Mouse (Mus musculus) central nervous system, embryonic 11.5 days (tissue): ENCODE measurements around the gene Pias4. TPM values are rescaled to one million over a fixed set of nuclear protein-coding genes. Genes with fewer than 3 reads are reported as not detected.

Source experiments
- polyA plus RNA-seq: library from polyadenylated mRNA; depleted of rRNA; stranded (reverse); fragments of >200 nt; gene quantifications from 2 replicates; pipeline ENCODE4 v1.2.3, GENCODE M21; 2012; rRNA removed

The Pias4 gene
- polyA plus RNA-seq: 39.5 and 41.3 TPM in 2 replicates

DNA sequence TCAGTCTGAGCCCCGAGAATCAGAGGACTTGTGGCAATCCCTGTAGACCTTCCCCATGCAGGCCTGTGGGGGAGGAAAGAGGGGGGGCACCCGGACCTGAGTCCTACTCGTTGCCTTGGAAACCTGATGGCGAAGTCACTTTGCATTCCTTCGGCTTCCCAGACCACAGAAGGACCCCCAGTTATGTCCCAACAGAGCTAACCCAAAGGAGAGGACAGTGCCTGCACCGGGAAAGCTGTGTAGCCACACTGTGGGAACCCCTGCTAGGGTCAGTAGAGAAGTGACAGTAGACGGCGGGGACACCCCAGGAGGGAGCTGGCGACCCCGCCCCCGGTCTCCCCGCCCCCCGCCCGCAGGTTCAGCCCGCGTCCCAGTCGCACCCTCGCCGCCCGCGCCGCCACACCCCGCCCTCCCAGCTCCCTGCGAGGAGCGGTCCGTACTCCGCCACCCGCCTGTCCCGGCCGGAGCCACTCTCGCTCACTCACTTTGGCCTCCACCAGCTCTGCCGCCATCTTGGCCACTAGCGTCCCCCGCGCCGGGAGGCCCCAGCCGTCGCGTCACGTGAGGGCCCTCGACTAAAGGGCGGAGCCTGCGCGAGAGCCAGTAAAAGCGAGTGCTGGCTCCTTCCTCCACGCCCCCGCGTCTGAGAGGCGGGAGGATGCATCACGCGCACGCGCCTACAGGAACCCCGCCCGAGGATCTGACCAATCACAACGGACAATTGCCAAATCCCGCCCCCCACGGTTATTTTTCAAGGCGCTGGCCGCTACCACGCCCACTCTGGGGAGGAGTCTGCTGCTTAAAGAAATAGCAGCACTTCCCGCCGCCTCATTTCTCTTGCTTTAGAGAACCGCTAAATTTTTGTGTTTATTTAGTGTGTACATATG is at the start of gene Pias4:
Gene Pias4 (minus strand): TSS at position 724 of the 887 bp plus-strand sequence.

DNA sequence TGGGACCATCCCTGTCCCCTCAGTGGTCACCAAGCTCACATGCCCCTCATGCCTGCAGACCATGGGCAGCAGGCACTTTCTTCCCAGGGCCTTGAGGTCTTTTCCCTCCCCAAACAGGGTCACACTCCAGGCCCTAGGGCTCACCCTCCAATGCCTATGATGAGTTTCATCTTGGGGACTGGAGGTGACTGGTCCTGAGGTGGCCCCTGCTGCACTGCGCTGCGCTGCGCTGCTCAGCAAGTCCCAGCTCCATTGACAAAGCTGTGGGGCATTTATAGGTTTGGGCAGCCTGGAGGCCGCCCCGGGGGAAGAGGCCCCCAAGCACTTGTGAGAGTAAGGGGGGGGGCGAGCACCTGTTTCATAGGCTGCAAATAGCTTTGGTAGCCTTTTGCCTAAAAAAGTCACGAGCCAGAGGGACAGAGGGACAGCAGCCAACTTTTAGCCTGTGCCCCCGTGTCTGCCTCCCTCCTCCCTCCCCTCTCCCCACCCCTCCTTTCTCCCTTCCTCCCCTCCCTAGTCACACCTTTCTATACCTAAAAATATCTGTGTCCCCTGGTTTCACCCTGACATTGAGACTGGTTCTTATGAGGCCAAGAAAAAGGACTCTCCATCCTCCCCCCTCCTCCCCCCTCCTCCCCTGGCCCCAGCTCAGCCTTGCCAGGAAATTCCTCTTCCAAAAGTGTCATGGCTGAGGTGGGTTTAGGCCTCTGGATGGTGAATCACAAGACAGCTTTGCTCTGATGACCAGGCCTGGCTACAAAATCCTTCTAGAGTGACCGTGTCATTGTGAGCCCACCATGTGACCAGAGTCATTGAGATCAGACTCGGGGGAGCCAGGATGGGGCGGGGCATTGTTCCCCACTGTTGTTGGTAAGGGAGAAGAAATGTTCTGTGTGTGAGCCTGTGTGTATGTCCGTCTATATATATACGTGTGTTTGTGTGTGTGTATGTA is 34.4 kb upstream of the Pias4 start, which contains the start of gene Nmrk2:
Gene Nmrk2 (minus strand): TSS at position 245 of the 952 bp plus-strand sequence.

DNA sequence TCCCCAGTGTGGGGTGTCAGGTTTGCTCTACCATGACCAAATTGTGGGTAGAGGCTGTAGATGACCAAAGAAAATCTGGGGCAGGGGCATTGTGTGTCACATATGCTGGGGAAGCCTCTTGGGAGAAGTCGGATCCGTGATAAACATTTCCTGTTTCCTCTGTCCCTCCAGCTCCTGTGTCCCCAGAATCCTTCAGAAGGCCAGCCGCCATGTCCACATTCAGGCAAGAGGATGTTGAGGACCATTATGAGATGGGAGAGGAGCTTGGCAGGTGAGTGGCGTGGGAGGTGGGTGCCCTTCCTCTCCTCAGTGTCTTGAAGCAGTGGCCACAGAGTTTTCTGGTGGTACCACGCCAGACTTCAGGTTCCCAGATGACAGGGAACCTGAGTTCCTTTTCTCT is 16.1 kb upstream of the Pias4 start, which contains the start of gene 4930442H23Rik:
Gene 4930442H23Rik (minus strand): TSS at position 45 of the 400 bp plus-strand sequence.

DNA sequence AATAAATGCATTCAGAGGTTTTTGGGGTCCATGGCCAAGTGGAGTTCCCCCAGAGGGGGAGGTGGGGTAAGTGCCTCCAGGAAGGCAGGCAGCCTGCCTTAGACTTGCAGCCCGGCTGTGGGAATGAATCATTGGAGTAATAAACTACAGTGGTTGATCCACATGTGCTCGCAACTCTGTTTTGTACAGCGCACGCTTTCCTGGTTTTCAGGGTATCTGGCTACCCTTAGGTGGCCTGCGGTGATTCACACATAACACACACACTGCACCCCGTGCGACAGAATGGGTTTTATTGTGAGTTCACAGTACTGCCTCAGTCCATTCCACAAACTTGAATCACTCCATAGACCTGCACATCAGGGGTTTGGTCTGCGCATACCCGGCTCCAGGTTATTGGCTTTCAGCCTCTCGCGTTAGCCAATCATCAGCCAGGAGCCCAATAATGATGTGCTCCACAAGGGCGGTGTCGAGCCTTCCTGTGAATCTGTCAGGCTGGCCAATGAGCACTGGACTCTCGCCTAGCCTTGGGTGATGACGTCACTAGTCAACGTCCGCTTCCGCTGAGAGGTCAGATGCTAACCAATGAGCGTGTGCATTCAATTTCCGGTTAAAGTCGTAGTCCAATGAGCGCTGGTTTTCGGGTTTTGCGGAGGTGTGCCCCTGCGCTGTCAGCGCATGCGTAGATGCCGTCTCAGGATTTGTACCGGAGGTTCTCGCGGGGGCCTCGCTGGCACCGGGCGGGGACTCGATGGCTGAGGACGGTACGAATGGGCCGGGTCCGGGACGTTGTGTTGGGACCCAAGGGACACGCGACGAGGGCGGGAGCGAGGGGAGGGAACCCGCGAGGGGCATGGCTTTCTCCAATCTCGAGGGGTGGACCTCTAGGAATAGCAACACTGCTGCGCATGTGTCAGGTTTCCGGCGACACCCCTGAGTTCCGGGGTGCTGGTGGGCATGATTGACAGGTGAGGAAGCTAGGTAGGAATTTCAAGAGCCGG is 14.9 kb upstream of the Pias4 start, which contains the start of gene Dapk3:
Gene Dapk3 (plus strand): TSS at position 670 of the 998 bp plus-strand sequence.

DNA sequence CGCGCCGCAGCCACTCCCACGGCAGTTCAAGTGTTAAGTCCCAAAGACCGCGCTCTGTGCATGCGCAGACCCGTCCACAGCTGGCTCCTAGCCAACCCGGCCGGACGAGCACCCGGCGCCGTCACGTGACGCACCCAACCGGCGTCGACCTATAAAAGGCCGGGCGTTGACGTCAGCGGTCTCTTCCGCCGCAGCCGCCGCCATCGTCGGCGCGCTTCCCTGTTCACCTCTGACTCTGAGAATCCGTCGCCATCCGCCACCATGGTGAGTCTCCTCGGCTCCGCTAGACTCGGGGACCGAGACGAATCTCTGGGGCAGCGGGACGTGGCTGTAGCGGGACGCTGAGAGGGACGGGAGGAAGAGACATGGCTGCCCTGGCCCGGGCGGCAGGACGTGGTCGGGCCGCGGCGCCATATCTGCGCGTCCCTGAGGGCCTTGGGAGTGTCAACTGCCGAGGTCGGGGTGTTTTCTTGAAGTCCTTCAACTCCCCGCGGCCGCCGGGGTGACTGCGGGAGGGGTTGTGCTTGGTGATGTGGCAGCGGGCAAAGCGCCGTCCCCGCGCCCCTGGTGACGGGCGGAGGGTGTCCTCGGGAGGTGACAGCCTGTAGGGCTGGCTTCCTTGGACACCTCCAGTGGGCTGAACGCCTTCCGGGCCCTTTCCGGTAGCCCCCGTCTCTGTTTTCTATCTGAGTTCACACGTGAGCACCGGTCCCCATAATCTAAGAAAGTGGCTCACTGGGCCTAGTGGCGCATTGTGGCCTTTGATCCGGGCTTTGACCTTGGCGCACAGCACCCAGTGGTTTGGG is 8.9 kb upstream of the Pias4 start, which contains the start of gene Eef2:
Gene Eef2 (plus strand): TSS at position 166 of the 806 bp plus-strand sequence.

DNA sequence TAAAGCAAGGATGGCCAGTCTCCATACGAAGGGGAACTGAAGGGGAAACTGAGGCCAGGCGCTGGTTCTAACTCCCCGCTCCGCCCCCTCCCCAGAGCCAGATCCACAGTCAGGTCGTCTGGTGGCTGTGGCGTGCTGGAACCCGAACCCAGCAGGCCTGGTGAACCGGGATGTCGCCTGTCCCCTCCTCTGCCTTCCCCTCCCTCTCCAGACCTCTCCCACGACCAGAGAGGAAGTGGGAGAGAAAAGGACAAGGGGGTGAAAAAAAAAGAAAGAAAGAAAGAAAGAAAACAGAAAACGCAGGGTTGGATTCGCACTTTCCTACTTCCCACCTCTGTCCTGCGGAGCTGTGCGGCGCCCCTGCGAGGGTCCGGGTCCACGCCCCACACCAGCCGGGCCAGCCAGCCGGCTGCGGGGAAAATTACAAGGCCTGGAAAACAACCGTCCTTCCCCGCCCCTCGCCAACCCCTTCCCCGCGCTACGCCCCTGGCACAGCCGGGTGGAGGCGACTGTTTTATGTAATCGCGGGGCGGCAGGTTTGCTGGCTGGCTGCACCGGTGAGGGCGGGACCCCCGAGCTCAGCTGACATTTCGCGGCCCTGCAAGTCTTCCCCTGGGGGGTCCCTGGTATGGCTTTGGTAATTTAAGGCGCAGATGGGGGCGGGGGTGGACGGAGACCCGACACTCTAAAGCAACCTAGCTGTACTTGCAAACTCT is 32.6 kb downstream of the Pias4 start, which contains the start of gene Zbtb7a:
Gene Zbtb7a (plus strand): TSS at position 255 of the 716 bp plus-strand sequence.

DNA sequence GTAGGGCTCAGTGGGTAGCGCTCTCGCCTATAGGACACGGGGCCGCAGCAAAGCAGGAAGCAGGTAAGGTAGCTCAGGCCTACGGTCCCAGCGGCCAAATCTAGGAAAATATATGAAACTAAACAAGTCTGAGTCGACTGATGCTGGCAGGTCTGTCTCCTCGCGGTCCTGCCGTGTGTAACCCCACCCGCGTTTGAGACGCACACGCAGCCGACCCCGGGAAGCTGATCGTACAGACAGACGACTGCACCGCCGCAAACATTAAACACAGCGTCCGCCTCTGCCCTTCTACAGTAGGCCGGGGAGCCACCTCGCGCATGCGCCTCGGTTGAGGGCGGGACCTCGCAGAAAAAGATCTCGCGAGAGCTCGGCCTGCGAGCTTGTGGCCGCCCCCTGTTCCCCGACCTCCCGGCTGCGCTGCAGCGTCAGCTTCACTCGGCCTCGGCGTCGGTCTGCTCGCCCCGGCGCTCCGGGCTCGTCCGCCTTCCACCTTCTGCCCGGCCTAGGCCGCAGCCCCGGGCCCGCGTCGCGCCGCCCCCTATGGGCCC is 62.1 kb downstream of the Pias4 start, which contains the start of gene Map2k2:
Gene Map2k2 (plus strand): TSS at position 351 of the 548 bp plus-strand sequence.

Other genes with a start within 250 kb of the Pias4 start
- gene Lmnb2, start 249.7 kb downstream of the Pias4 start, polyA plus RNA-seq: 69.6 and 106 TPM in 2 replicates
- gene Gadd45b, start 237.8 kb downstream of the Pias4 start, polyA plus RNA-seq: 12.2 and 15.1 TPM in 2 replicates
- 3.4 and 5.5 TPM in 2 replicates for gene Gng7, start 153.0 kb downstream of the Pias4 start, polyA plus RNA-seq
- gene Diras1, start 142.3 kb downstream of the Pias4 start, polyA plus RNA-seq: 5.8 and 6.1 TPM in 2 replicates
- gene Slc39a3, start 130.5 kb downstream of the Pias4 start, polyA plus RNA-seq: 26.5 and 35.6 TPM in 2 replicates
- 168 and 193 TPM in 2 replicates for gene Sgta, start 107.7 kb downstream of the Pias4 start, polyA plus RNA-seq
- 62.7 and 69.0 TPM in 2 replicates for gene Thop1, start 97.9 kb downstream of the Pias4 start, polyA plus RNA-seq
- 0.52 and 0.73 TPM in 2 replicates for gene Creb3l3, start 69.0 kb downstream of the Pias4 start, polyA plus RNA-seq
- 167 and 173 TPM in 2 replicates for gene Map2k2, start 62.0 kb downstream of the Pias4 start, polyA plus RNA-seq
- 12.7 and 17.8 TPM in 2 replicates for gene Zbtb7a, start 32.7 kb downstream of the Pias4 start, polyA plus RNA-seq
- 1,158 and 1,360 TPM in 2 replicates for gene Eef2, start 8.7 kb upstream of the Pias4 start, polyA plus RNA-seq
- gene Dapk3, start 15.1 kb upstream of the Pias4 start, polyA plus RNA-seq: 63.2 and 71.7 TPM in 2 replicates
- gene 4930442H23Rik, start 15.9 kb upstream of the Pias4 start, polyA plus RNA-seq: not detected in 2 replicates
- gene Nmrk2, start 34.1 kb upstream of the Pias4 start, polyA plus RNA-seq: 0.02 and 0.04 TPM in 2 replicates
- gene Atcay, start 62.9 kb upstream of the Pias4 start, polyA plus RNA-seq: 25.0 and 36.7 TPM in 2 replicates
- gene Zfr2, start 65.2 kb upstream of the Pias4 start, polyA plus RNA-seq: 16.3 and 16.6 TPM in 2 replicates
- 4.0 and 4.3 TPM in 2 replicates for gene Matk, start 85.0 kb upstream of the Pias4 start, polyA plus RNA-seq
- 91.5 and 109 TPM in 2 replicates for gene Mrpl54, start 99.0 kb upstream of the Pias4 start, polyA plus RNA-seq
- 25.6 and 44.9 TPM in 2 replicates for gene Apba3, start 99.0 kb upstream of the Pias4 start, polyA plus RNA-seq
- gene Tjp3, start 123.7 kb upstream of the Pias4 start, polyA plus RNA-seq: 2.6 and 4.2 TPM in 2 replicates
- 84.4 and 91.7 TPM in 2 replicates for gene Pip5k1c, start 125.0 kb upstream of the Pias4 start, polyA plus RNA-seq
- gene Cactin, start 153.2 kb upstream of the Pias4 start, polyA plus RNA-seq: 50.3 and 63.1 TPM in 2 replicates
- 2.4 and 3.1 TPM in 2 replicates for gene Tbxa2r, start 160.8 kb upstream of the Pias4 start, polyA plus RNA-seq
- 0.04 and 0.06 TPM in 2 replicates for gene Gipc3, start 175.3 kb upstream of the Pias4 start, polyA plus RNA-seq
- gene Hmg20b, start 182.6 kb upstream of the Pias4 start, polyA plus RNA-seq: 116 and 139 TPM in 2 replicates
- 8.6 and 9.0 TPM in 2 replicates for gene Mfsd12, start 189.6 kb upstream of the Pias4 start, polyA plus RNA-seq
- gene 4930404N11Rik, start 197.9 kb upstream of the Pias4 start, polyA plus RNA-seq: 0.28 and 0.31 TPM in 2 replicates
- 91.8 and 113 TPM in 2 replicates for gene Fzr1, start 210.6 kb upstream of the Pias4 start, polyA plus RNA-seq
- 56.2 and 57.9 TPM in 2 replicates for gene Dohh, start 216.5 kb upstream of the Pias4 start, polyA plus RNA-seq
- gene Gm48551, start 216.5 kb upstream of the Pias4 start, polyA plus RNA-seq: 3.9 and 4.3 TPM in 2 replicates
- gene Gm48552, start 221.1 kb upstream of the Pias4 start, polyA plus RNA-seq: 5.2 and 8.2 TPM in 2 replicates
- gene Smim24, start 225.1 kb upstream of the Pias4 start, polyA plus RNA-seq: 3.7 and 5.0 TPM in 2 replicates